Mouse (Mus musculus) cerebellum, postnatal 36 days (tissue): Measurements from ENCODE around the gene Bmp2k.
A peak's percentile ranks its signal among the peaks of the same experiment; 100 is the strongest.

Experiments
- DNase-seq, 2 experiments: peaks; one replicate each; pipeline ENCODE4 v3.0.0; 2021 to 2022; ENCODE audit warnings: mixed read lengths in 2 of 2

Bmp2k gene

DNA sequence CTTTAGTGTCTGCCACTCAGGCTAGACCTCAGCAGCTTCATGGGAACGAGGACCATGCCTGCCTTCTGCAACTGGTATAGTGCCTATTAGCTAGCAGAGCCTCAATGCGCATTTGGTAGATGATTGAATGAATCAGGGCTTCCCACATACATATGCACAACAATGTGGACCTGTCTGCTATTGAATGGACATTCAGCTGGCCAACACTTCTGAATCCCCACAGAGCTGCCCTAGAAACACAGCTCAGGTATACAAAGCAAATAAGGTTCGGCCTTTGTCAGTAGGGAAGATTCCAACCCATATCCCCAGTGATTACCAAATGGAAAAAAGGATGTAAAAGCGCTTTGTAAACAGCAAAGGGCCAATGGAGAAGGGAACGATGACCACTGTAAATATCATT, 113.2 kb downstream of the Bmp2k start:
- DNase-seq = peak in 1 of 2 experiments; percentile 29

DNA sequence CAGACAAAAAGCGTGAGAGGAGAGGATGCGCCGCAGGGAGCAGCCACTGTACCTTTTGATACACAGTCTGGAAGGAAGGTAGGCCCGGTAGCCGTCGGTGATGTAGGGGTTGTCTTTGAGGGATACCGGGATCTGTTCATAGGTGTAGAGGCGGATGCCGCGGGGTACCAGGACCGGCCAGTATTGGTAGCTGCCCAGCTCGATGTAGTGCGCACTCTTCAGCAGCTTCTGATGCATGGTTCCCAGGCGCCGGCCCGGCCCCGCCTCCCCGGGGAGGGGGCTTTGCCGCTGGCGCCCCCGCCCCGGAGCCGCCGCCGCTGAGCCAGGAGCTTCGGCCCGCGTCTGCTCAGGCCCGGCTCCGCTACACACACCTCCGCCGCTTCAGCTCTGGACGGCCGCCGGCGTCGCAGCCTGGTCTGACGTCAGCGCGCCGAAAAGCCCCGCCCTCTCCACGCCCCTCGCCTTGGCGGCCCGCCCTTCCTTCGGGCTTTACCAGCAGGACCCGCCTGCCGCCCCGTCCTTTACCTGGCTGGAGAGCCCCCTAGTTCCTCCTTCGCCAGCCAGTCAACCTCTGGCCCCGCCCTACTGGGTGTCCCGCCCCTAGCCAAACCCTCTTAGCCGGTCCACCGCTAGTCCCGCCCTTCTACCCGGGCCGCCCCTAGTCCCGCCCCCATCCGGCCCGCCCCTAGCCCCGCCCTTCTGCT, 113.9 kb downstream of the Bmp2k start, which contains the start of gene Paqr3:
TSS of gene Paqr3 (minus strand) at position 390 of the 704 bp plus-strand sequence.
- DNase-seq = peak; percentile 98 to 99

DNA sequence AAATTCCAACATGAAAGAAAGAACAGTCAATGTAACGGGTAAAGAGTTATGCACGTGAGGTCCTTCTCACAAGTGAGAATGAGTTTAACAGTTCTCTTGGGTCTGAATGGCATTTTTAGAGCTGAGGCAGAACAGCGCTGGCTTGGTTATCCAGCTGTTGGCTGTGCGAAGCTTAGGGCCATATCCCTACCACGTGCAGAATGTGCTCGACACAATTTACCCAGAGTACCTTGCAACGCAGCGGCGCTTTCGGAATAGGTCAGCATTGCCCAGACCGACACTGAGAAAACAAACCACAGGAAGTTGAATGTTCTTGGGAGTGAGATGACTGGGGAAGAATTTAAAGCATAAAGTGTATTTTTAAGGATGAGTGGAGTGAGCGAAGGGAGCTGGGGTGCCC, 127.5 kb downstream of the Bmp2k start:
- DNase-seq = no peak

DNA sequence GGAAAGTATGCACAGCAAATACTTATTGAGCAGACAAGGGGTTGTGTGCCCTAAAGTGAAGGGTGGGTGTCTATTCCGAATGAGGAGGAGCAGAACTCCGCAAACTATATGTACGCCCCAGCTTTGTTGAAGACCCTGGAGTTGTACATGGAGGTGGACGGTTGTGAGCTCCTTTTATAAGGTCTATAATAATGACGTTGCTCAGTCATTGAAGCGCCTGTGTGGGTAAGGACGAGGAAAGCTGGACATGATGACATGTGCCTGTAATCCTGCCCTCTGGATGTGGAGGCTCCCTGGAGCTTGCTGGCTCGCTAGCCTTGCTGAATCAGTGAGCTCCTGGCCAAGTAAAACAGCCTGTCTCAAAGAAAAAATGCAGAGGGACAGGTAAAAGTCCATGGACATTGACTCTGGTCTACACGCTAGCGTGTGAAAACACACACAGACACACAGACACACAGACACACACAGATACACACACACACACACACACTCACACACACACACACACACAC, 128.0 kb downstream of the Bmp2k start:
- DNase-seq = no peak

DNA sequence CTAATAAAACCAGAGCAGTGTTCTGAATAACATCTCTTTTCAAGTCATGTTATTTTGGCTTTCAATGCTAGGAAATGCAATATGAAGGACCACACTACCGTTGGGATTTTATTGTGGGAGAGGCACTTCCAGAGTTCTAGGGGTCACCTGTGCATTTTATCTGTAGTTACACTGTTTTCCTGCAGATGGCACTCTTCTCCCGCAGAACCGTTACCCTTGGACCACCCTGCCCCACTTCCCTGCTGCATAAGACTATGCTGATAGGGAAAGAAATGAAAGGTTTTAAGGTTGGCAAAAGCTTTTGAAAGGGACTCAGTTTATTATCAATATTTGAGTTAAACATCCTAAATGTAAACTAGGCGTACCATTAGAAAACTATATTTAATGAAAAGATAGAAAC, 128.5 kb downstream of the Bmp2k start:
- DNase-seq = peak; percentile 37 to 57

DNA sequence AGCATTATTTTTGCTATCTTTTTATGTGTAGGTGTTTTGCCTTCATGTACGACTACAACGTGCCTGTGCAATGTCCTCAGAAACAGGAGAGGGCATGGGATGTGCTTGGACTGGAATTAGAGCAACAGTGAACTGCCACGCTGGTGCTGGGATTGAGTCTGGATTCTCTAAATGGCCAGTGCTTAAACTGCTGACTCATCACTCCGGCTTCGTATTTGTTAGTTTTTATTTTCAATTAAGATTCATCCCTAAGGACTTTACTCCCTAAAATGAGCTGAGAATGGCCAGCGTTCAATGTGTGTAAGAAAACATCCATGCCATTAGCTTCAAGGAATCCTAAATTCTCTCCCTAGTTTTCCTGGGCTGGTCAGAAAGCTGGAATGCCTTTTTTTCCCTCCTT, 129.8 kb downstream of the Bmp2k start:
- no peak for DNase-seq

DNA sequence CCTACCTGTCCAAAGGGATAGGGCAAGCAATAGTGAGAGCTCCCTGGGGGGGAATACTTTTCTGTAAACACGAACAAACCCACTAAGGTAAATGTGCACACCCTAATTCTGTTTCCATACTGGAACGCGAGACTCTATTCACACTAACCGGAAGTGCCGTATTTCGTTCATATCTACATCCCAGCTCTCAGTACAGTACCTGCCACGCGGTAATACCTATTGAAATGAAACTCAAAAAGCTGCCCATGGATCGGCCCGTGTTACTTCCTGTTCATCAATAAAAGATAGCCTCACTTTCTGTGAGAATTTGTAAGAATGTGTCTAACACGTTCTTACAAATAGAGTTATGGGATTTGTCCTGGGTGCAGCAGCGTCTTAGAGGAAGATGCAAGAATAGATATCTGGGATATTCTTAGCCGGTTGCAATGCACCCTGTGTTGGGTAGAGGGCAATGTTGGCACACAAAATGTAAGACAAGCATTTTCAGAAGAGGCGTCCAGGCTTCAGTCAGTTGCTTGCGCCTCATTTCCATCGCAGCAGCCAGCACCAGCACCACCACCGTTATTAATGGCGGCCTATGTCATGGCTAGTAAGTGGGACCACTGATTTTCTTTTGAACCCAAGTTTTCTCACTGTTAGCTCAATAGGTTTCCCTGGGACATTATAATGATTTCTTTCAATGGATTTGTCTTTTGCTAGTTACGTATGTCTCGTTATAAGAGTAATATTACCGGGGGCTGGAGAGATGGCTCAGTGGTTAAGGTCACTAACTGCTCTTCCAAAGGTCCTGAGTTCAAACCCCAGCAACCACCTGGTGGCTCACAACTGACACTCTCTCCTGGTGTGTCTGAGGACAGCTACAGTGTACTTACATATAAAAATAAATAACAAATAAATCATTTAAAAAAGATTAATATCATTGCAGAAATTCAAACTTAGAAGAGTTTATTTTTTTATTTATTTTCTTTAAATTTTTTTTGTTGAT, 131.0 kb downstream of the Bmp2k start:
- DNase-seq = peak; percentile 72 to 78

DNA sequence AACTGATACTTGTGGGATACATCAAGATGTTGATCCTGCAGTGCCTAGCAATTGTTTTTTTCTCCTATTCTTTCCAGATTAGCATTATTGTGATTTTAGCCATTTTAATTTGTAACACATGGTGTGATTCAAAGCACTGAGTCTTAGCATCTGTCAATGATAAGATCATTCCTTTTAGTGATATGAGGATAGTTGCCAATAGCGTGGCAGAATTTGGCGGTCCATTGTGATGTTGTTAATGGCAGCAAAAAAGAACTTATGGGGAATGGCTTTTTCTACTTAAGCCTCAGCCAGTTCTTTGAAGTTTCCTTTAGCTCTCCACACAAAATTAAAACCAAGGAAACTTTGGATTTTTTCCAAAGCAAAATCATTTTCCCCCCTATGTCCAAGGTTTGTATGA, 132.1 kb downstream of the Bmp2k start:
- DNase-seq = no peak

DNA sequence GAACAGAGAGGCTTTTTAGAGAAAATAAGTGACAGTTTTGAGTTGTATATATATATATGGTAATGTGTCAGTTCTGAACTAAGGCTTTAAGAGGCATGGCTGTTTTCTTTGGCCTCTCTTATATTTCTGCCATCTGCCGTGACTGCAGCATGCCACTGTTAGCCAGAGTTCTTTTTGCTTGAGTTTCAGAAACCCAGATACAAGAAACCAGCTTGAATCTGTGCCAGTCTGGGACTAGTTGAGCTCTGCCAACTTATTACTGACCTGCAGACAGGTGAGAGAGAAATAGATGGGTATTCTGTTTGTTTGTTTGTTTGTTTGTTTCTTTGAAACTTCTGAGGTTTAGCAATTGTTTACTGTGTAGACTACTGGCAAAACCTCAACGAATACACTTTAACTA, 137.8 kb downstream of the Bmp2k start:
- DNase-seq = no peak
